Mouse (Mus musculus) right cerebral cortex, postnatal 4 days (tissue): ENCODE measurements around the gene Vsir.

Experiments used
- DNase-seq: peaks from one replicate; pipeline ENCODE4 v3.0.0-alpha.2; 2022

The Vsir gene

DNA sequence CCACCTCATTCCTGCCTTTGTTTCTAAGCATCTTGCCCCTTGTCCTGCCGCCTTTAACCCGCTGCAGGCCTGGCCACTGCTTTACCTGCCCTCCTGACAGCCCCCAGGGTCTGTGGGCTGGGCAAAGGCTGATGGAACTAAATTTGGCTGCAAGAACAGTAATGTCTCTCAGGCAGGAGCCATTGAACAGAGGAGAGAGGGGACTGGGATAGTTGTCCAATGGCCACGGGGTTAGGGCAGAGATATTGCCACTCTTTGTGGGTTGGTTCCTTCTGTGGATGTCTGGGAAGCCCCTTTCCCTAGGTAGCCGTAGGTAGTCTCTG lies 7.3 kb downstream of the Vsir start:
- no peak for DNase-seq

DNA sequence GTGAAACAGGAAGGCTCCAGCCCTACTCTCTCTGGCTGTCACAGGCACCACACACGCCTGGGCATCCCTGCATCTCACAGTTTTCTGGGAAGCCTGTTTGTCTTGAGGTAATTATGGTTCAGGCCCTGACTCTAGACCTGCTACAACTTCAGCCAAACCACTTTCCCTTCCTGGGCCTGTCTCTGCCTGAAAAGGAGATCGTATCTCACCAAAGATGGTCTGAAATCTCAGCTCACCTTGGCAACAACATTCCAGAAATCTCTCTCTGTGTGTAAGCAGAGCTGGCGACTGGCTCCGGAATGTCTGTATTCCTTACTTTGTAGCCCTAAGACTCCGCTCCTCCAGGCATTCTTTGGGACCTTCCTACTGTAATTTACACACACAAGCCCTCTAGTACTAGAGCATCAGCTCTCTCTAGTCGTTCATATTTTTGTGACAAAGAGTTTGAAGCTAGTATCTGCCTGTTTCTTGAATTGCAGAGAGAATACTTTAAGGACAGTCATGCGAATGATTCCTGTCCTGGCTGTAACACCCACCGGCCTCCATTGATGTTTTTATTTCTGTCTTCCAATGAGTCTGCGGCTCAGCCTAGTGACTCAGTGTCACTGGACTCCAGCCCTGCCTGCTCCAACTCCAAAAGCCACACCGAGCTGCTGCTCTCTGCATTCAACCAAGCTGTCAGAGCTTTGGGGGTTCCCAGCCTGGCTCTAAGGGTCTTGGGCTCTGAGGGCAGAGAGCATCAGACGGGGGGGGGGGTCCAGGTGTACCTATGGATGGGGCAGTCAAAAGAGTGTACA lies 8.4 kb downstream of the Vsir start:
- no peak for DNase-seq

DNA sequence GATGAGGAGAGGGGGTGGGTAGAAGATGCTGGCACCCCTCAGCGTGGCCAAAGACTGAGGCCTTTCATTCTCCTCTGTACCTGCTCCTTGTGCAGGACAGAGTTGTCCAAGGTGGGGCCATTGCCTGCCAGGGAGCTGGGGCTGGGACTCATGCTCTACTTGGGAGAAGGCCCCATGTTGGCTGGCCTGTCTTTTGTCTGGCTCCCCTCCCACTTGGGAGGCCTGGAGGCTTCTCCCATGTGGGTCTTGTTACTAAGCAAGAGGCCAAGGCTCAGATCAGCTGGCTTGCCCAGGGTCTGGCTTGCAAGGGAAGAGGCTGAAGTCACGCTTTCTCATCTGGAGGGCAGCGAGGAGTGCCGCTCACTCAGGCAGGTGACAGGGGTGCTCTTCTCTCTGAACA lies 10.8 kb downstream of the Vsir start:
- DNase-seq, result no peak

DNA sequence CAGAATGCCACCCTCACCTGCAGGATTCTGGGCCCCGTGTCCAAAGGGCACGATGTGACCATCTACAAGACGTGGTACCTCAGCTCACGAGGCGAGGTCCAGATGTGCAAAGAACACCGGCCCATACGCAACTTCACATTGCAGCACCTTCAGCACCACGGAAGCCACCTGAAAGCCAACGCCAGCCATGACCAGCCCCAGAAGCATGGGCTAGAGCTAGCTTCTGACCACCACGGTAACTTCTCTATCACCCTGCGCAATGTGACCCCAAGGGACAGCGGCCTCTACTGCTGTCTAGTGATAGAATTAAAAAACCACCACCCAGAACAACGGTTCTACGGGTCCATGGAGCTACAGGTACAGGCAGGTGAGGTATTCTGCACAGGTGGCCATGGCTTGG lies 11.2 kb downstream of the Vsir start:
- no peak for DNase-seq

DNA sequence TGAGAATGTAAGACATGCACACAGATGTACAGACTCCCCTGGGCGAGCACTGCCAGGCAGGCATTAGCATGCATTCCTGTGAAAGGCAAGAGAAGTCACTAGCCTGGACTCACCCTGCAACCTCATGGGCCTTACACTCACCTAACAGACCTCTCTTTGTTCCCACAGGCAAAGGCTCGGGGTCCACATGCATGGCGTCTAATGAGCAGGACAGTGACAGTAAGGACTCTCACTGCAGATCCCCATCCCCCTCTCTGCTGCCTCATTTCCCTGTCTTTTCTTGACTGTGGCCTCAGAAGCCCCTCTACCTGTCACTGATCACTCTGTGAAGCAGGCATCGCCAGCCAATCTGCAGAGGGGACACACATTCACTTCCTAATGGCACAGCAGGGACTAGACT lies 12.1 kb downstream of the Vsir start:
- no peak for DNase-seq

DNA sequence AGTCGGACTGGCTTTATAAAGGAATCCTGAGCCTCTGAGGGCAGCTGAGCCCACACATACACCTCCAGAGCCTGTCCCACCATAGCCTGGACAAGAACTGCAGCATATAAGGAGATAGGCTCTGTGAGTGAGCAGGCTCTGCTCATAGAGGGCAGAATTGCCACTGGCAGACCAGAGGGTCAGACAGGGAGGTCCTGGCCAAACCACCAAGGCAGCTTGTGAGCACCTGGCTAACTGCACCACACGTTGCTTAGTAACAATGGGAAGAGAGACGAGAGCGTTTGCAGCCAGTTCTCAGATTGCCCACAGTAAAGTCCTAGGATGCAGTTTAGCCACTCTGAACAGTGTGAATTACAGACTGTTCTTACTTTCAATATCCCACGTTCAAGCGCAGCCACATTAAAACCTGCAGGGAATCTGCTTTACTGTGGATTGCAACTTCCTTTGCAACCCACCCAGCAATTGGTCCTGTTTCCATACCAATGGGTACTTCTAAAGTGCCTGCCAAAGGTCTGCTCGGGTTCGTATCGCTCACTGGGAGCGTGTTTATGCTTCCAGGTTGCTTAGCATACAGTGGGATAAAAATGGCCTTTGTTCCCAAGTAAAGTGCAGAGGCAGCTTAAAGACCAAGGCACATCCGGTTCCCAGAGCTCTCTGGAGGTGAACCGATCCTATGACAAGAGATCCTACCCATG lies 15.1 kb downstream of the Vsir start:
- no peak for DNase-seq

DNA sequence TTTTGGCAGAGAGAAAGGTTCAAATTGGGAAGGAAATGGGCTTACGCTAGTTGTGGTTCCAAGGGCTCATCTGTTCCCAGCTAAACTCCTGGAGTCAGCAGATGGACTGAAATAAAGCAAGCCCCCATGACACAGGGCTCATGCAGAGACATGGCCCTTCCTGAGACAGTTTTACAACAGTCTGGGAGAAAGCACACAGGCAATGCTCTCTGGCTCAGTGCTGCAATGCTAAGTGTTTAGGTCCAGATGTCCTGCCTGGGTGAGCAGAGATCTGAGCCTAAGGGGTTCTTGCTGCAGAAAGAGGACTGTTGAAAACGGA lies 15.6 kb downstream of the Vsir start:
- DNase-seq, result no peak

DNA sequence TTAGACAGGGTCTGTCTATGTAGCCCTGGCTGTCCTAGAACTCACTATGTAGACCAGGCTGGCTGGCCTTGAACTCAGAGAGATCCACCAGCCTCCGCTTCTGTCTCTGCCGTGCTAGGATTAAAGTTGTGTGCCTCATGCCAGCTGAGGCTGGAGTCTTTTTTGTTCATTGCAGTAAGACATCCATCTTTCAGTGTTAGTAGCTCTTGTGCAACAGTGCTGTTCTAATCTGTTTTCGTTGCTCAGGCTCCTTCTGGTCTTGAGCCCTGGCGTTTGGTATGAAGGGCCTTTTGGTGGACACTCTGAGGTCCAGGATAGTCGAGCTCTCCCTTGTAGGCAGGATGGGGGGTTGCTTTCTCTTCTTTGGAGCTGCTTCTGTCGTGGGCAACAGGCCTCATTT lies 16.8 kb downstream of the Vsir start:
- no peak for DNase-seq

DNA sequence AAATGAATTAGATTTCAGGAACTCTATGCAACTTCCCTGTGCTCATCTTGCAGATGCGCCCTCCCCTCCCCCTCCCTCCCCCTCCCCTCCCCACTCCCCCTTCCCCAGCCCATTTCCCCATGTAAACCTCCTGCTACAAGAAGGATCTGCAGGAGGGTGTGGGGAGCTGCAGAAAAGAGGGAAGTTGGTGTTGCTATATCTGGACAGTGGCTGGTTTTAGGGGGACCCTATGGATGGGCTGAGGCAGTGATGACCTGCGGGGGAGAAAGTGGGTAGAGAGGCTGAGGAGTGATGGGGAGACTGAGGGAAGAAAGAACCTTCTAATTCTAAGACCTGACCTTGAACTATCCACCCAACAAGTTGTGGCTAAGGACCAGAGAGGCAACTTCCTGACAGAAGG lies 20.5 kb downstream of the Vsir start:
- no peak for DNase-seq

DNA sequence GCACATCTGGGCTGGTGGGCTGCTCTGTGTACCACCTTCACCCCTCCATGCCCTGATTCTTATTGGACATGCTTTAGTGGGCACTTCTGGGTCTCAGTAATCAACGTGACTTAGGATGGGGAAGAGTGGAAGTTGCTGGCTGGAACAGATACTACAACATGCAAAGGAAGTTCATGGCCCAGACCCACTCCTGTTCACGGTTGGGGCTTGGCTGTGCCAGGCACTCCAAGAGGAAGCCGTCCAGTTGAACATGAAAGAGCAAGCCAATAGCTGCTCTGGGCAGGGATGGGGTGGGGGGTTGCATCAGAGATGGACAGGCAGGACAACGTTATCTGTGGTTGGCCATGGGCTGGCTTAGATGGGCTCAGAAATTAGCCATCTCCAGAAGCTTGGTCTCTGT lies 21.3 kb downstream of the Vsir start:
- no peak for DNase-seq

DNA sequence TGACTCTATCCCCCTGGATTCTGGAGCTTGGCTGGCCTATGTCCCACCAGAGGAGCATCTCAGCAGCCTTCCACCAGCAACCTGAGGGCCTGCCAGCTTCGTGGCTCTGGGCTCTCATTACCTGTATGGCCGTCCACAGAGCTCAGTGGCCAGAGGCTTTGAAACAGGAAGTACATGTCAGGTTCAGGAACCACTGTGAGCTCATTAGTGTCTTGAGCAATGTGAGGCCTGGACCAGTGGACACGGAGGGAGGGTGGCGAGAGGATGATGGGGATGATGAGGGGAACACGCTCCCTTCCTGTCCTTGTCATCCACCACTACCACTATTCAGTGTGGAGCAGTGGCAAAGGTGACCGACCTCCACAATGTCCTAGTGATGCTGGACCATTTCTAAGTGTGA lies 22.8 kb downstream of the Vsir start:
- no peak for DNase-seq

DNA sequence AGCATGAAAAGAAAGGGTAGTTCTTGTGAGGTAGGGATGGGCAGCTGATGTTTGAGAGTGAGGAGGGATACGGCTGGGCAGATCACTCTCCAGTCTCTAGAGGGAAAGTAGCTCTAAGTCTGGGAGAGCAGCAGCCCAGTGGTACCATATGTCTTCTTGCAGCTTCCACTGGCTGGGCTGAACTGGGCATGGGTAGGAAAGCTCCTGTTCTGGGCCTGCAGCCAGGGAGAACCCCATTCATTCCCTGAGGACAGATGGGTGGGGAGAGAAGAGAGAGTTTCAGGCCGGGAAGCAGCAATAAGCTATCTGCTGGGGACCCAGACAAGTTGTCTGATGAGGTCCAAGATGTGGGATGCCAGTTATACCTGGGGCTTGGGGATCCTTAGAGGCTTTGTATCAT lies 23.4 kb downstream of the Vsir start:
- DNase-seq, result peak; percentile 44

DNA sequence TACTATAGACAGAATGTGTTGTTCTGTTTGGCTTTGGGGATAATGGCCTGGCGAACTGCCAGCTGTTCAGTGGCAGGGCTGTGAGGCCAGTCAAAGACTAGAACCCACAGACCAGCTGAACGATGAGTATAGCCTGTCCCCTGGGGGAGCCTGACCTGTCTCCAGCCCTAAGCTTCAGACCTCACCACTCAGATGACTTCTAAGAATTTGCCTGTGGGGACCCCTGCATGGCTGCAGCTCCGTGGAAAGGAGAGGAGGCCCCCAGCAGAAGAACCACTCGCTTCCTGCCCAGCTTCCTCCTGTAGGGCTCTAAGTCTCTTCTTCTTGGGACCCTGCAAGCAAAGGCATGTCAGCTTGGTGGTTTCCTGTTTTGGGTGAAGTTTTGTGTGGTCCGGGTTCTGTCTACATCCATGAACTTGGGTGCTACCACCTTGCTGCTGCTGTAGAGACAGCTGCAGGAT lies 24.0 kb downstream of the Vsir start:
- no peak for DNase-seq

DNA sequence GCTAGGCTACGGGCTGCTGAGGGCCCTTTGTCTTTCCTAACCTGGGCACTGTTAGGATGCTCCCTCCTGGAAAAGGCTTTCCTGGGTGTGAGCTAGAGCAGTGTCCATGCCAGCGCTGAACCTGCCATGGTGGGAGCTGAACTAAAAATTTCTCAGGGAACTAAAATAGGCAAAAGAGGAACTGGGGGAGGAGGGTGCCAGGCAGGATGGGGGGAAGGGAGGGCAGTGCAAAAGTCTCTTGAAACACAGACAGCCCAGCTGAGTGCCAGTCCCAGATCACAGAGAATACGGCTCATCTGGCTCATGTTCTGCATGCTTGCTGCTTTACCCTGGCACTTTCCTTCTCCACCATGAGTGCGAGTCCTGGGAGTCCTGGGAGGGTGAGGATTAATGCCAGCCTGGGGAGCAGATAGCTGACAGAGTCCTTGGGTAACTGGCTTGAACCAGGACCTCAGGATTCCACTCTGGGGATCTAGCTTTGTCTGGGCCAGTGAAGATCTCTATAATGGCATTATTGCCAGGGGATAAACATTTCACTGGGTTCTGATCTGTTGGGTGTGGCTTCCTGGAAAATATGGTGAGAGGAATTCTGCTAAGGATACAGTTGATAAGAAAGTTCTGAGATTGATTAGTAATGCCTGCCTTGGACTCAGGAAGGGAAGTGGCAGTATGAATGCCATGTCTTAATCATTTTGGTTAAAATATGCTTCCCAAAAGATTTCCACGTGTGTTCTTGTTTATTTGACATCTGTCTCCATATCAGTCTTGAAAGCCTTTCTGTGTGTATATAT lies 25.1 kb downstream of the Vsir start:
- no peak for DNase-seq

DNA sequence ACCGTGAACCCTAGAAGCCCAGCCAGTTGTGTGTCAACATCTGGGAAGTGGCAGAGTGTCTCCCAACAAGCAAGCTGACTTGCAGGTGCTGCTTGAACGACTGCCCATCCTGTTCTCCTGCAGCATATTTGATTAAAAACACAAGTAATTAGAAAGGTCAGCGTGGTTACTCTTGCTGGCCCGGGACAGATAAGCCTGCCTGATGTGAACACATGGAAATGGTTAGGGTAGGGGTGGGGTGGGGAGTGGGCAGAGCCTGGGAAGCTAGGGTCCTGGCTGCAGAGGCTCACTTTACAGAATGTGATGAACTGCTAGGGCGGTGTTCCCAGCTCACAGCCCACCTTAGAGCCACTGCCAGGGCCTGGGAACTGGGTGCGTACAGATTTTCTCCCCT lies 26.9 kb downstream of the Vsir start:
- DNase-seq, result no peak

DNA sequence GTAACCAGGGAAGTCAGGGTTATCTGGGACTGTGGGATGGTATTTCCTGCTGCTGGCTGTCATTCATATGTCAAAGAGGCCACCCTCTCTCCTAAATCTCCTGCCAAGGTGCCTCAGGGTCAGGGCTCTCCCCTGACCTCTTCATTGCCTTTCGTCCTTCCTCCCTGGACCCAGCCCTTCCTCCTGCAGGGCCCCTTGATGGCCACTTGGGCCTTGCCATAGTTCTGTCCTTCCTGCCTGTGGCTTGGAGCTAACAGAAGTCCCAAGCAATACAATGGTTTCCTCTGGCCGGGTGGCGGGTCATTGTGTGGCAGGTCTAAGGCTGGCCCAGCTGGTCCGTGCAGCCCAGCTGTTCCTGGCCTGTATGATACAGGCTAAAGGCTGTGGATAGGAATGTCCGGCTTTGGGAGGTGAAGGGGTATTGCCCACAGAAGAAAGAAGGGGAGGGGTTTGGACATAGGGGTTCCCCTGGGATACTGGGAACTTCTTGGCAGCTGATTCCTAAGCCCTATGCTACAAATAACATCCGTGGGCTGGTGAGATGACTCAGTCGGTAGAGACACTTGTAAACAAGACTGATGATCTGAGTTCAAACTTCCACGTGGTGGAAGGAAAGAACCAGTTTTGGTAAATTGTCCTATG lies 27.4 kb downstream of the Vsir start:
- DNase-seq, result no peak

DNA sequence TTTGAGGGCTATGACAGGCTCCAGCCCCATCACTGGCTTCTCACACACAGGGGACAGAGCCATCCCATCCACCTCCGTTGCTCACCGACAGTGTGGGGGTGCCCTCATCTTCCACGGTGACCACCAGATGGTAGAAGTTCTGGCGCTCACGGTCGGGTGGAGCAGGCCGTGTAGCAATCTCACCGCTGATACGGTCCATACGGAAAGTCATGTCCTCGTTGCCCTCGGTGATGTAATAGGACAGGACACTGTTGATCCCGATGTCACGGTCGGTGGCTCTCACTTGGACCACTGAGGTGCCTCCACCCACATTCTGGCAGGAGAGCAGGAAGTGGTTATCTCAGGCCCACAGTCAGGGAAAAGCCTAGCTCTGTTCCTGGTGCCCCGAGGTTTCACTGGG lies 30.1 kb downstream of the Vsir start:
- no peak for DNase-seq

DNA sequence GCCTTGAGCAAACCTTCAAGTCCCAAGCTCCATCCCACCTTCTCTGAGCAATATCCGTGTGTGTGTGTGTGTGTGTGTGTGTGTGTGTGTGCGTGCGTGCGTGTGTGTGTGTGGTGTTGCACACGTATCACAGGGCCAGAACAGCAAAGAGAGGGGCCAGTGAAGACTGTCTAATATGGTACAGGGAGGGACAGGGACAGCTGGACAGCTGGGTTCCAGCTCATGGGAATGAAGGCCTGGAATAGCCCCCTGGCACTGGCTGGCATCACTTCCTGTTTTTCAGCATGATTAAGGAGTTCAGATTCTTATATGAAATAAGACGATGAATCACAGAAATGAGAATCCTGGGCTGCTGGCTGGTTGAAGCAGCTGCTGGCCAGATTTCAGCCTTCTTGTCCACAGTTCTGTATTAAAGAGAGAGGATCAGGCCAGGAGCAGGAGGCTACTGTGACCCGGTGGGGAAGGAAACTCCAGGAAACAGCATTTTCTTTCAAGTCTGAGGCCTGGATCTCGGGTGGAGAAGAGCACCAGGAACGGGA lies 32.8 kb downstream of the Vsir start:
- DNase-seq, result no peak

DNA sequence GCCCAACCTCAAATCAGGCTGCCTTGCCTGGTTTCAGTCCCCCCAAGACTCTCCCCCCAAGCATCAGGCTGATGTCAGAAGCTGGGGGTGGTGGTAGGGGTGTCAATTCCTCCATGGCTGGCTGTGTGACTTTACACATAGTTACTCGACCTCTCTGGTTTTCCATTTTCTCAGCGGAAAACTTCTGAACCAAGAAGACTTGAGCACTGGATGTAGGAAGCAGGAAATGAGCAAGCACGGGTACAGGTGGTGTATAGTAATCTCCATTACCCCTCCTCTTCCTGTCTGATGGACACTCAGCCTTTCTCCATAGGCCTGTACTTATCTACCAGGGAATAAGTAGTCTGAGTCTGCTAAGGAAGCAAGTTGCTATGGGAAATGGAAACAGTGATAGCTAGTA lies 33.6 kb downstream of the Vsir start:
- DNase-seq, result no peak

DNA sequence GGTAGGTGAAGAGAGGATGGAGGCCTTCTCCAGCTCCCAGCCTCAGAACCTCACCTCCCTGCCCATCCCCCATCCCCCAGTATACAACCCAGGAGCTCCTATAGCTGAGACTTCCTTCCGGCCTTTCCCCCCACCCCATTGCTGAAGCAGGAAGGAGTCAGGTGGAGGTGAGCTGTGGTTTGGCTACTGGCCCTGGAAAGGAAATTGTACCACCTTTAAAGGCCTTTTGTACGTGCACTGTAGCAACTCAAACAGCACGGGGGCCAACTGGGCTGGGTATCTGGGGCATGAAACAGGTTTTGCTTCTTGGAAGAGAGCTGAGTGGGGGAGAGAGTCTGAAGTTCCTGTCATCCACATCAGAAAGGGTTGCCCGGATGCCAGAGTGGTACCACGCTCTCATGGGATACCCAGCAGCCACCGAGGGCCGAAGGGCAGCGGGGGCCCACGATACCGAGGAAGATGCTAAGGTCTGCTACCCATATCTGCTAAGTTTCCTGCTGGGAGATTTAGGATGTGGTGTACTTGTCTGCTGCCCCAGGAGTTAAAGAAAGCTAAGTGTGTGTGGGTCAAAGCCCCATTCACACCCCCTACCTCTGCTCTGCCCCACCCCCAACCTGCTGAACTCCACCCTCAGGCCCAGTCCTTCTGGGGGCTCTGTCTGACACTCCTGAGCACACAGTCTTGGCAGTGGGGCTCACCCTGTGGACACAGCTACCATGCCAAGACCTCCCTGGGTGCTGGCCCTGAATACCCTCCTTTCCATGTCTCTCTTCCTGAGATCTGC lies 34.7 kb downstream of the Vsir start:
- DNase-seq, result no peak

DNA sequence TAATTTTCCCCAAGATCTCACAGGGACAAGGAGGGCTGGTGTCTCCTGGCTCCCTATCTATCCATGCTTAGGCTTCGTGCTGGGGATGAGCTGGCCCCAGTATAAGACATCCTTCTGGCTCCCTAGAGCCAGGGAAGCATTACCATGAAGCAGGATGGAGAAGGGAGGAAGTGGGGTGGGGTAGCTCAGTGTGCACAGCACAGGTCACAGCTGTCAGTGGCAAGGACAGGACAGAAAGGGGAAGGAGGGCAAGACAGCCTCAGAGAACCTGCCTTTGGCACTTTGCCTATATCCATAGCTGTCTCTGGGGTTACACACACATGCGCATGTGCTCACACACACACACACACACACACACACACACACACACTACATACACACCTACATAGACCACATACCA lies 41.7 kb downstream of the Vsir start:
- no peak for DNase-seq

DNA sequence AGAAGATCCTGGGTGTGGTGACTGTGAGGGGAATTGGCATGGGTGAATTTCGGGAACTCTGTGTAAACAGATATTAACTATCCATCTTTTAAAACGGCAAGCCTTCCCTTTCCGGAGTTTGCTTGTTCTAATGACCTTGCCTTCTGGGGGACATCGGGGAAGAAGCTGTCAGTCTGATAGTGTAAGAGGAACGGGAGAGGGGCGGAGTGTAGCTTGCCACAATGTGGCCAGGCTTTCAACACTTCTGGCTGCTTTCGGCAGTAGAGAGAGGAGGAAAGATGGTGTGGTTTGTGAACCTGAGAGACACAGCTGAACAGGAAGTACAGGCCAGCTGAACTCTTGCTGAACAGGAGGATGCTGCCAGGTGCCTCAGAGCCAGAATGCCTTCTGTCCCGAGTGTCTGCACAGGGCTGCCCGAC lies 42.8 kb downstream of the Vsir start:
- DNase-seq, result no peak
